Mouse (Mus musculus): ENCODE data around the gene Dok3. TPM values are rescaled to one million over a fixed set of nuclear protein-coding genes. Genes with fewer than 3 reads are reported as not detected.
"Not testable (repeated sequence)": the region's sequence is repeated elsewhere in the genome, so short reads cannot be mapped to it uniquely, and the experiment has no call there.

Dok3 gene
- total RNA-seq (2012; rRNA removed) (1.4 and 1.6 TPM in 2 replicates), polyA plus RNA-seq (2012; ENCODE audit: insufficient read depth in 1 of 2, insufficient read length in 2 of 2, low read depth in 1 of 2, low replicate concordance in 2 of 2, missing spikeins in 1 of 2) (1 to 10 TPM in 1 of 2 experiments, not detected in 1; 4.3 TPM)

- H3K4me1 ChIP-seq (ENCODE audit: control insufficient read depth in 1 of 2, insufficient read depth in 2 of 2, low read length in 2 of 2): peaks cover 0 to 31% of the 10 kb centered on the region in 2 experiments; a peak in 3 of 4 replicates
- H3K27ac ChIP-seq (ENCODE audit: control insufficient read depth, low read depth, low read length): peak within 1 kb of the TSS; percentile 75
- no peaks in the 10 kb centered on the region for H3K79me2 ChIP-seq (ENCODE audit: control insufficient read depth, insufficient read depth, low read length, poor library complexity)
- H3K4me3 ChIP-seq (ENCODE audit: control insufficient read depth in 1 of 2, insufficient read depth in 1 of 2, low read depth in 2 of 2, low read length in 2 of 2): peak within 1 kb of the TSS in 1 of 2 experiments; percentile 11; a peak in 1 of 4 replicates
- H3K36me3 ChIP-seq (ENCODE audit: control insufficient read depth in 1 of 2, insufficient read depth in 2 of 2, low read length in 2 of 2): peaks cover 2 to 18% of the 10 kb centered on the region in 2 experiments; a peak in 3 of 4 replicates
- no peak for TF ChIP-seq SIN3A (IDR thresholded peaks at IDR 0.05; ENCODE audit: low read length)
- no peak for TF ChIP-seq HCFC1 (IDR thresholded peaks at IDR 0.05; ENCODE audit: low read depth, low read length)
- peak; percentile 85 for TF ChIP-seq MAFK (IDR thresholded peaks at IDR 0.05; ENCODE audit: borderline replicate concordance, low read depth, low read length)
- no peak for TF ChIP-seq GABPA (IDR thresholded peaks at IDR 0.05; ENCODE audit: low read depth, low read length)
- TF ChIP-seq ZNF384 (IDR thresholded peaks at IDR 0.05; ENCODE audit: low read depth, low read length): no peak
- TF ChIP-seq MAZ (IDR thresholded peaks at IDR 0.05; ENCODE audit: low read depth, low read length): no peak
- no peaks in the 10 kb centered on the region for H3K9me3 ChIP-seq (replicated peaks; ENCODE audit: insufficient read depth, low read length)
- DNase-seq (ENCODE audit: low read depth, low spot score): peak; percentile 23
- H3K27me3 ChIP-seq (ENCODE audit: control insufficient read depth in 1 of 2, insufficient read depth in 2 of 2, low read length in 2 of 2): no peaks in the 10 kb centered on the region
- H3K9ac ChIP-seq (ENCODE audit: control insufficient read depth, low read depth, low read length, poor library complexity, severe bottlenecking): peak within 1 kb of the TSS; percentile 56
These were observed at the start of gene Dok3 for GRCm38 (mm10) chr13:55529198-55529915. Gene Dok3 (minus strand): TSS chr13:55529296.

GRCm38 (mm10) chr13:55578086-55578485 lies 49.0 kb upstream of the Dok3 start:
- Histone ChIP-seq H3K9ac (ENCODE audit: control insufficient read depth, low read depth, low read length, poor library complexity, severe bottlenecking) (no peak overlapping the region), H3K4me1 (ENCODE audit: control insufficient read depth in 1 of 2, insufficient read depth in 2 of 2, low read length in 2 of 2) (no peaks in the 10 kb centered on the region), H3K4me3 (ENCODE audit: control insufficient read depth in 1 of 2, insufficient read depth in 1 of 2, low read depth in 2 of 2, low read length in 2 of 2) (no peak overlapping the region), H3K27me3 (ENCODE audit: control insufficient read depth in 1 of 2, insufficient read depth in 2 of 2, low read length in 2 of 2) (no peaks in the 10 kb centered on the region; a peak in 2 of 4 replicates), H3K79me2 (ENCODE audit: control insufficient read depth, insufficient read depth, low read length, poor library complexity) (no peaks in the 10 kb centered on the region), H3K9me3 (replicated peaks; ENCODE audit: insufficient read depth, low read length) (no peaks in the 10 kb centered on the region), H3K27ac (ENCODE audit: control insufficient read depth, low read depth, low read length) (no peak overlapping the region), H3K36me3 (ENCODE audit: control insufficient read depth in 1 of 2, insufficient read depth in 2 of 2, low read length in 2 of 2) (no peaks in the 10 kb centered on the region)
- no peak for DNase-seq (ENCODE audit: low read depth, low spot score)
- TF ChIP-seq MYB (IDR thresholded peaks at IDR 0.05; ENCODE audit: low read depth, low read length) (no peak), UBTF (IDR thresholded peaks at IDR 0.05; ENCODE audit: borderline replicate concordance, insufficient read depth, low read depth, low read length) (no peak), MEF2A (IDR thresholded peaks at IDR 0.05; ENCODE audit: extremely low read depth, insufficient replicate concordance, low read depth, low read length, poor library complexity, severe bottlenecking) (no peak), TAL1 (IDR thresholded peaks at IDR 0.05; ENCODE audit: low read length) (no peak), CTCF (IDR thresholded peaks at IDR 0.05 in 2 of 3, conservative IDR thresholded peaks at IDR 0.05 in 1 of 3; ENCODE audit: control insufficient read depth in 1 of 3, insufficient read depth in 1 of 3, low read depth in 2 of 3, low read length in 3 of 3, poor library complexity in 1 of 3, severe bottlenecking in 1 of 3) (no peak), ZC3H11A (IDR thresholded peaks at IDR 0.05; ENCODE audit: low read depth, low read length) (no peak), RAD21 (IDR thresholded peaks at IDR 0.05; ENCODE audit: low read depth, low read length) (no peak), ETS1 (IDR thresholded peaks at IDR 0.05; ENCODE audit: low read depth, low read length) (no peak), EP300 (IDR thresholded peaks at IDR 0.05; ENCODE audit: low read depth in 1 of 2, low read length in 2 of 2) (no peak), CHD1 (IDR thresholded peaks at IDR 0.05; ENCODE audit: low read depth, low read length) (no peak), USF1 (IDR thresholded peaks at IDR 0.05; ENCODE audit: low read depth, low read length) (no peak)

GRCm38 (mm10) chr13:55576872-55577271 lies 47.8 kb upstream of the Dok3 start:
- not testable (repeated sequence) for DNase-seq (ENCODE audit: low read depth, low spot score); H3K4me3 ChIP-seq (ENCODE audit: control insufficient read depth in 1 of 2, insufficient read depth in 1 of 2, low read depth in 2 of 2, low read length in 2 of 2); H3K27ac ChIP-seq (ENCODE audit: control insufficient read depth, low read depth, low read length); H3K9me3 ChIP-seq (replicated peaks; ENCODE audit: insufficient read depth, low read length); H3K36me3 ChIP-seq (ENCODE audit: control insufficient read depth in 1 of 2, insufficient read depth in 2 of 2, low read length in 2 of 2); H3K4me1 ChIP-seq (ENCODE audit: control insufficient read depth in 1 of 2, insufficient read depth in 2 of 2, low read length in 2 of 2); H3K27me3 ChIP-seq (ENCODE audit: control insufficient read depth in 1 of 2, insufficient read depth in 2 of 2, low read length in 2 of 2); H3K9ac ChIP-seq (ENCODE audit: control insufficient read depth, low read depth, low read length, poor library complexity, severe bottlenecking); H3K79me2 ChIP-seq (ENCODE audit: control insufficient read depth, insufficient read depth, low read length, poor library complexity)

Data from MEL (cell line).